Mouse (Mus musculus) stomach, embryonic 14.5 days (tissue): Measurements from ENCODE around the gene Chml. TPM values are rescaled to one million over a fixed set of nuclear protein-coding genes. Genes with fewer than 3 reads are reported as not detected.

Source experiments
- ATAC-seq: fragments of 200-750 bp; cut with Nextera tagmentation; 2 replicates; pipeline ENCODE4 v1.8.0; 2017; ENCODE audit warnings: low read depth, moderate TSS enrichment; ENCODE audit not compliant: insufficient number of reproducible peaks, insufficient read depth, low FRiP score
- H3K27ac ChIP-seq: fragments of 300-500 bp; sonication (generic); 2 replicates; pipeline ENCODE4 v1.5.1; 2014; ENCODE audit warnings: mild to moderate bottlenecking, low read length, moderate library complexity, mixed read lengths
- H3K27me3 ChIP-seq: fragments of 300-500 bp; sonication (generic); 2 replicates; pipeline ENCODE4 v1.6.1; 2014; ENCODE audit warnings: low read length, control low read depth, mixed read lengths; ENCODE audit not compliant: control insufficient read depth, insufficient read depth
- H3K36me3 ChIP-seq: fragments of 300-500 bp; sonication (generic); 2 replicates; pipeline ENCODE4 v1.6.1; 2014; ENCODE audit warnings: mild to moderate bottlenecking, control low read depth, low read length, moderate library complexity, mixed read lengths; ENCODE audit not compliant: control insufficient read depth, insufficient read depth
- H3K4me1 ChIP-seq: fragments of 300-500 bp; sonication (generic); 2 replicates; pipeline ENCODE4 v1.6.1; 2014; ENCODE audit warnings: low read length, control low read depth, mixed read lengths; ENCODE audit not compliant: control insufficient read depth, insufficient read depth
- H3K4me2 ChIP-seq: fragments of 300-500 bp; sonication (generic); replicated peaks from 2 replicates; pipeline ENCODE4 v1.6.1; 2014; ENCODE audit warnings: low read depth, low read length, control low read depth
- H3K4me3 ChIP-seq: fragments of 300-500 bp; sonication (generic); 2 replicates; pipeline ENCODE4 v1.5.1; 2014; ENCODE audit warnings: low read depth, low read length, control low read depth
- H3K9ac ChIP-seq: fragments of 300-500 bp; sonication (generic); replicated peaks from 2 replicates; pipeline ENCODE4 v1.6.1; 2014; ENCODE audit warnings: low read depth, mild to moderate bottlenecking, control low read depth, low read length, moderate library complexity, mixed read lengths
- H3K9me3 ChIP-seq: fragments of 300-500 bp; sonication (generic); 2 replicates; pipeline ENCODE4 v1.6.1; 2016; ENCODE audit warnings: low read depth, low read length, control low read depth; ENCODE audit not compliant: control insufficient read depth
- WGBS: fragments of 180-500 bp; shearing (Covaris S2); extraction: QIAGEN DNeasy Blood & Tissue Kit; methylation state at CpG from one replicate; pipeline ENCODE4 v1.1.7; 2014; 5-methylcytosine and 5-hydroxymethylcytosine counted together
- polyA plus RNA-seq: library from polyadenylated mRNA; unstranded; fragments of >200 nt; fragmentation: Nextera tagmentation; extraction: Ambion mirVana; gene quantifications from 2 replicates; pipeline ENCODE4 v1.2.1, GENCODE M21; 2014

The Chml gene
- polyA plus RNA-seq, 1 experiment from 2014 or later, result 5.8 TPM

- no peak for ATAC-seq
- Histone ChIP-seq H3K4me1 (no peaks in the 10 kb centered on the region), H3K27me3 (no peaks in the 10 kb centered on the region), H3K36me3 (no peaks in the 10 kb centered on the region), H3K4me3 (no peak overlapping the region), H3K4me2 (no peak overlapping the region), H3K9me3 (no peaks in the 10 kb centered on the region), H3K9ac (no peak overlapping the region), H3K27ac (no peak overlapping the region)
- 73% methylated on average over 7 of the region's 7 CpGs for WGBS
Observed at GRCm38 (mm10) chr1:175673563-175674325, 19.0 kb downstream of the Chml start.

GRCm38 (mm10) chr1:175671626-175672025, 21.1 kb downstream of the Chml start:
- Histone ChIP-seq H3K9me3 (no peaks in the 10 kb centered on the region), H3K27me3 (no peaks in the 10 kb centered on the region), H3K27ac (no peak overlapping the region), H3K9ac (no peak overlapping the region), H3K4me1 (no peaks in the 10 kb centered on the region), H3K36me3 (no peaks in the 10 kb centered on the region), H3K4me3 (no peak overlapping the region), H3K4me2 (no peak overlapping the region)
- no peak for ATAC-seq
- WGBS, result 21% methylated on average over 1 of the region's 1 CpGs

GRCm38 (mm10) chr1:175670042-175670441, 22.7 kb downstream of the Chml start:
- 77% methylated on average over 7 of the region's 7 CpGs for WGBS
- no peak for ATAC-seq
- Histone ChIP-seq H3K9me3 (no peaks in the 10 kb centered on the region), H3K4me1 (no peaks in the 10 kb centered on the region), H3K27ac (no peak overlapping the region), H3K27me3 (no peaks in the 10 kb centered on the region), H3K4me2 (no peak overlapping the region), H3K36me3 (no peaks in the 10 kb centered on the region), H3K4me3 (no peak overlapping the region), H3K9ac (no peak overlapping the region)

- H3K4me2 ChIP-seq, result no peak overlapping the region
- H3K9me3 ChIP-seq, result no peaks in the 10 kb centered on the region
- H3K36me3 ChIP-seq, result no peaks in the 10 kb centered on the region
- H3K27ac ChIP-seq, result no peak overlapping the region
- ATAC-seq, result no peak
- H3K4me1 ChIP-seq, result no peaks in the 10 kb centered on the region
- no peaks in the 10 kb centered on the region for H3K27me3 ChIP-seq
- 86% methylated on average over 3 of the region's 3 CpGs for WGBS
- no peak overlapping the region for H3K9ac ChIP-seq
- H3K4me3 ChIP-seq, result no peak overlapping the region
Observed at GRCm38 (mm10) chr1:175669456-175669855, 23.2 kb downstream of the Chml start.

GRCm38 (mm10) chr1:175668666-175669405, 23.9 kb downstream of the Chml start:
- no peak overlapping the region for H3K4me3 ChIP-seq
- no peak overlapping the region for H3K27ac ChIP-seq
- H3K4me2 ChIP-seq, result no peak overlapping the region
- no peaks in the 10 kb centered on the region for H3K4me1 ChIP-seq
- H3K9ac ChIP-seq, result no peak overlapping the region
- H3K9me3 ChIP-seq, result no peaks in the 10 kb centered on the region
- no peaks in the 10 kb centered on the region for H3K27me3 ChIP-seq
- H3K36me3 ChIP-seq, result no peaks in the 10 kb centered on the region
- no peak for ATAC-seq
- 76% methylated on average over 5 of the region's 5 CpGs for WGBS

GRCm38 (mm10) chr1:175659900-175660299, 32.8 kb downstream of the Chml start:
- no peaks in the 10 kb centered on the region for H3K9me3 ChIP-seq
- no peak overlapping the region for H3K27ac ChIP-seq
- WGBS, result 89% methylated on average over 4 of the region's 4 CpGs
- H3K4me2 ChIP-seq, result no peak overlapping the region
- H3K36me3 ChIP-seq, result no peaks in the 10 kb centered on the region
- H3K4me1 ChIP-seq, result no peaks in the 10 kb centered on the region
- no peak overlapping the region for H3K4me3 ChIP-seq
- no peak overlapping the region for H3K9ac ChIP-seq
- no peak for ATAC-seq
- no peaks in the 10 kb centered on the region for H3K27me3 ChIP-seq

GRCm38 (mm10) chr1:175648615-175649014, 44.1 kb downstream of the Chml start:
- Histone ChIP-seq H3K36me3 (no peaks in the 10 kb centered on the region), H3K9me3 (no peaks in the 10 kb centered on the region), H3K4me1 (no peaks in the 10 kb centered on the region), H3K27me3 (no peaks in the 10 kb centered on the region), H3K9ac (no peak overlapping the region), H3K4me3 (no peak overlapping the region), H3K4me2 (no peak overlapping the region), H3K27ac (no peak overlapping the region)
- WGBS, result 88% methylated on average over 4 of the region's 4 CpGs
- no peak for ATAC-seq

GRCm38 (mm10) chr1:175646952-175647351, 45.7 kb downstream of the Chml start:
- no peak overlapping the region for H3K9ac ChIP-seq
- WGBS, result 52% methylated on average over 9 of the region's 9 CpGs
- no peak overlapping the region for H3K4me3 ChIP-seq
- H3K27me3 ChIP-seq, result no peaks in the 10 kb centered on the region
- H3K36me3 ChIP-seq, result no peaks in the 10 kb centered on the region
- no peak overlapping the region for H3K4me2 ChIP-seq
- H3K27ac ChIP-seq, result no peak overlapping the region
- ATAC-seq, result no peak
- H3K9me3 ChIP-seq, result no peaks in the 10 kb centered on the region
- H3K4me1 ChIP-seq, result no peaks in the 10 kb centered on the region
